Mouse (Mus musculus): Measurements from ENCODE around the gene Tfb2m. TPM values are rescaled to one million over a fixed set of nuclear protein-coding genes. Genes with fewer than 3 reads are reported as not detected.
A peak's percentile ranks its signal among the peaks of the same experiment; 100 is the strongest.

Gene Tfb2m
- total and polyA plus RNA-seq, 3 experiments: 19.3 to 20.9 TPM; not detected in 1

- Histone ChIP-seq H3K9me3 (replicated peaks; ENCODE audit: insufficient read depth, low read length) (no peaks in the 10 kb centered on the region), H3K27me3 (ENCODE audit: control insufficient read depth in 1 of 2, insufficient read depth in 2 of 2, low read length in 2 of 2) (no peaks in the 10 kb centered on the region), H3K36me3 (ENCODE audit: control insufficient read depth in 1 of 2, insufficient read depth in 2 of 2, low read length in 2 of 2) (peaks cover 0 to 53% of the 10 kb centered on the region in 2 experiments; a peak in 2 of 4 replicates), H3K4me1 (ENCODE audit: control insufficient read depth in 1 of 2, insufficient read depth in 2 of 2, low read length in 2 of 2) (peaks cover 20 to 26% of the 10 kb centered on the region in 2 experiments), H3K79me2 (ENCODE audit: control insufficient read depth, insufficient read depth, low read length, poor library complexity) (peaks cover 19% of the 10 kb centered on the region), H3K27ac (ENCODE audit: control insufficient read depth, low read depth, low read length) (no peak overlapping the region), H3K4me3 (ENCODE audit: control insufficient read depth in 1 of 2, insufficient read depth in 1 of 2, low read depth in 2 of 2, low read length in 2 of 2) (peak overlapping the region in 1 of 2 experiments; percentile 6; a peak in 1 of 4 replicates), H3K9ac (ENCODE audit: control insufficient read depth, low read depth, low read length, poor library complexity, severe bottlenecking) (no peak overlapping the region)
- peak; percentile 87 for DNase-seq (ENCODE audit: low read depth, low spot score)
- TF ChIP-seq MAZ (IDR thresholded peaks at IDR 0.05; ENCODE audit: low read depth, low read length): no peak
- peak; percentile 35; the same call in 1 of the 2 replicates for TF ChIP-seq ZNF384 (IDR thresholded peaks at IDR 0.05; ENCODE audit: low read depth, low read length)
- TF ChIP-seq ZMIZ1 (IDR thresholded peaks at IDR 0.05; ENCODE audit: low read depth, low read length): no peak
- TF ChIP-seq MXI1 (IDR thresholded peaks at IDR 0.05; ENCODE audit: low read depth, low read length): peak; percentile 86
- no peak for TF ChIP-seq GABPA (IDR thresholded peaks at IDR 0.05; ENCODE audit: low read depth, low read length)
- TF ChIP-seq SIN3A (IDR thresholded peaks at IDR 0.05; ENCODE audit: low read length): peak; percentile 94
- peak; percentile 98 to 99 for TF ChIP-seq EP300 (IDR thresholded peaks at IDR 0.05; ENCODE audit: low read depth in 1 of 2, low read length in 2 of 2)
- no peak for TF ChIP-seq POLR2AphosphoS2 (IDR thresholded peaks at IDR 0.05; ENCODE audit: low read length)
- peak; percentile 68; the same call in 1 of the 2 replicates for TF ChIP-seq MYC (IDR thresholded peaks at IDR 0.05; ENCODE audit: low read depth, low read length)
- peak; percentile 50; the same call in 1 of the 2 replicates for TF ChIP-seq USF1 (IDR thresholded peaks at IDR 0.05; ENCODE audit: low read depth, low read length)
- TF ChIP-seq GATA1 (IDR thresholded peaks at IDR 0.05; ENCODE audit: low read depth, low read length): peak; percentile 99
- TF ChIP-seq BHLHE40 (IDR thresholded peaks at IDR 0.05; ENCODE audit: borderline replicate concordance, low read depth, low read length): peak; percentile 69; the same call in 1 of the 2 replicates
- TF ChIP-seq TAL1 (IDR thresholded peaks at IDR 0.05; ENCODE audit: low read length): peak; percentile 97
- no peak for TF ChIP-seq RAD21 (IDR thresholded peaks at IDR 0.05; ENCODE audit: low read depth, low read length)
- peak; percentile 44; the same call in 1 of the 2 replicates for TF ChIP-seq ELF1 (IDR thresholded peaks at IDR 0.05; ENCODE audit: low read depth, low read length)
- TF ChIP-seq TCF12 (IDR thresholded peaks at IDR 0.05; ENCODE audit: low read depth, low read length): peak; percentile 99
- 0 out of 2 replicates have a peak, but pooled peaks have one; percentile 38 for TF ChIP-seq HCFC1 (IDR thresholded peaks at IDR 0.05; ENCODE audit: low read depth, low read length)
- peak; percentile 97 for TF ChIP-seq RCOR1 (IDR thresholded peaks at IDR 0.05; ENCODE audit: low read depth, low read length)
- TF ChIP-seq ETS1 (IDR thresholded peaks at IDR 0.05; ENCODE audit: low read depth, low read length): peak; percentile 95
- TF ChIP-seq MAFK (IDR thresholded peaks at IDR 0.05; ENCODE audit: borderline replicate concordance, low read depth, low read length): peak; percentile 73; the same call in 1 of the 2 replicates
These were observed 5.3 kb upstream of the Tfb2m start for GRCm38 (mm10) chr1:179551336-179551735.

All from MEL (cell line).